Mouse (Mus musculus): ENCODE results near the gene Zrsr1.

GRCm38 (mm10) chr11:22971835-22972709 lies at the start of gene Zrsr1:
- TF ChIP-seq GATA1 (IDR thresholded peaks at IDR 0.05; ENCODE audit: borderline replicate concordance, low read length) = no peak
- TF ChIP-seq FLI1 (IDR thresholded peaks at IDR 0.05; ENCODE audit: low read length) = no peak

Data from megakaryocyte, embryonic 14.5 days (primary cell).